Mouse (Mus musculus) gastrocnemius, postnatal 36 days (tissue): ENCODE measurements at regions not wholly inside any gene's neighbourhood (a gene's known extent, or its start where the extent isn't known, plus 50 kb on each side); places are given as distances from the start of the nearest gene placed in this dataset.

Experiments used
- DNase-seq, 2 experiments: peaks; one replicate each; pipeline ENCODE4 v3.0.0; 2022
- intact Hi-C: fragments of 180-260 bp; cut with DNase I; formaldehyde crosslinking; loops from one replicate; pipeline ENCODE4 v1.15.1; 2025

DNA sequence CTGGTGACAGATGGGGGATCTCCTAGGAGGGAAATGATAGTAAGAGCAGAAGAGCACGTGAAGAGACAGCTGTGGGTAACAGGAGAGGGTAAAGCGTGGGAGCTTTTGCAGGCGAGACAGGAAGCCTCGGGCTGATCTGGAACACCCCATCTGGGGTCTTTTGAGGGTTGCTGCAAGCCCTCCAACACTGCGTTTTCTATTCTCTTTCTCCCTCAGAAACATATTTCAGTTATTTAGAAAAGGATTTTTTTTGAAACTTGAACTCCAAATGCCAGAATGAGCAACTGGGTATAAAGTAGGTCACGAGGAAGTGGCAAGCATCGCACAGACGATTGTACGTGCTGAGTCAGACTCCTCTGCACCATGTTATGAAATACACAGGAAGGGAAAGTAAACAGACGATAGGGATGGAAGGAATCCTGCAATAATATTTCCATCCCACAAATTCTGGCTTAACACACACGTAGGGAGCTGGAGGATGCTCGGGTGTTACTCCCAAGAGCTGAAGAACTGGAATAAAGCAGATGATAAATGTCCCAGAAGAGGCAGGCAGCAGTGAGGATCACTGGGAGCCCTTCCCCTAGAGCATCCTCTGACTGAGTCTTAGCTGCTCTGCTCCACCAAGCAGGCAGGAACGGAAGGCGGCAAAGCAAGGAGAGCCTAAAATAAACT is 86.0 kb upstream of the Gm9887 start:
- intact Hi-C loops: no loop called here
- DNase-seq: peak in 1 of 2 experiments; percentile 32

- intact Hi-C loops: no loop called here
- DNase-seq: no peak
Observed at GRCm38 (mm10) chr12:69456746-69457145, 84.5 kb upstream of the Gm9887 start.

DNA sequence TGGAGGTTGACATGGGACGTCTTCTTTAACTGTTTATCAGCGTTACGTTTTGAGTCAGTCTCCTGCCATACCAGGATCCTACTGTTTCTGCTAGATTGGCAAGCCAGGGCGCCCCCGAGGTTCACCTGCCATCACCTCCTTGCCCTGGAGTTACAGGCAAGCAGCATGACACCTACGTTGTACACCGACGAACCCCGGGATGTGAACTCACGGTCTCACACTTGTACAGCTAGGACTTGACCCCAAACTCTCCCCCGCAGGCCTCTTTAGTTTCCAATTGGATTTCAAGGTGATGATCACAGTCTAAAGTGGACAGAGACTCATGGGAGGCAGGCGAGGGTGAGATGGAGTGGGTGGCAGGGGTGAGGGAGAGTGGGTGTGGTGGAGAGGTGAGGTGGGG is 83.9 kb upstream of the Gm9887 start:
- intact Hi-C loops: no loop called here
- DNase-seq: no peak

DNA sequence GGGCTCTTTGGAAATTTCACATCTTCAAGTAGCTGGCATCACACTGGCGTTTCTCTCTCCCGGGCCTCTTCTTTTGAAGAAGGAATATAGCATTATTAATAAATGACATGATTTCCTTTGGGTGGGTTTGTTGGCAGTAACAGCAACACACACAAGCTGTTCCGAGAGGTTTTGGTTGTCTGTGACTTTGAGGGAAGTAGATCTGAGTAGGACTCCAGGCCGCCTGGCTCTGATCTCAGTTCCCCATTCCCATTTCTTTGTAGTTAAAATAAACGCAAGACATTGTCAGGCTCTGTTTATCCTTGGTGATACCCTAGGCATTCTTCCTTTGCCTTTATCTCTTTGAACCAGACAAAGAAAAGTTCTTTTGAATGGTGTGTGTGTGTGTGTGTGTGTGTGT is 83.3 kb upstream of the Gm9887 start:
- no peak for DNase-seq
- intact Hi-C loops: no loop called here

DNA sequence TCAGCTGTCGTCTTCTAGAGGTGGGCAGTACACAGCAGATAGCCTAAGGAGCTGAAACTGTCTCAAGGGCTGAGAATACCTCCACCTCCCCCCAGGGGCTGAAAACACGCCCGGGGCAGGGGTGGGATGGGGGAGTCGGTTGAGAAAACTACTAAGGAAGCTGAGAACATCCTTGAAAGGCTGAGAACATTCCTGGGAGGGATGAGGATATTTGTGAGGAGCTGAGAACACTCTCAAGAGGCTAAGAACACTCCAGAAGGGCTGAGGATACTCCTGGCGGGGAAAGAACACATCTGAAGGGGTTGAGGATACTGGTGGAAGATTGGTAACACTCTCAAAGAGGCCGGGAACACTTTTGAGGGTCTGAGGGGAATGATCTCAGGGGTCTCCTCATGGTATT is 81.3 kb upstream of the Gm9887 start:
- intact Hi-C loops: no loop called here
- no peak for DNase-seq

- intact Hi-C loops: no loop called here
- no peak for DNase-seq
Observed at GRCm38 (mm10) chr12:69452986-69453385, 80.7 kb upstream of the Gm9887 start.

GRCm38 (mm10) chr12:69451110-69451509 is 78.9 kb upstream of the Gm9887 start:
- peak in 1 of 2 experiments; percentile 17 for DNase-seq
- intact Hi-C loops: no loop called here

GRCm38 (mm10) chr12:69447962-69448767 is 75.9 kb upstream of the Gm9887 start:
- no peak for DNase-seq
- intact Hi-C loops: loop anchor here (5.0 kb wide), 1 partner anchor 76 kb away; the partner anchor contains the start of genes Arf6 and Gm9887

GRCm38 (mm10) chr12:69447322-69447827 is 75.1 kb upstream of the Gm9887 start:
- intact Hi-C loops: loop anchor here (5.0 kb wide), 1 partner anchor 75 kb away; the partner anchor contains the start of genes Arf6 and Gm9887
- DNase-seq: no peak

- peak; percentile 56 to 64 for DNase-seq
- intact Hi-C loops: loop anchor here (5.0 kb wide), 1 partner anchor 74 kb away; the partner anchor contains the start of genes Arf6 and Gm9887
Observed at GRCm38 (mm10) chr12:69446468-69447321, 74.4 kb upstream of the Gm9887 start.

DNA sequence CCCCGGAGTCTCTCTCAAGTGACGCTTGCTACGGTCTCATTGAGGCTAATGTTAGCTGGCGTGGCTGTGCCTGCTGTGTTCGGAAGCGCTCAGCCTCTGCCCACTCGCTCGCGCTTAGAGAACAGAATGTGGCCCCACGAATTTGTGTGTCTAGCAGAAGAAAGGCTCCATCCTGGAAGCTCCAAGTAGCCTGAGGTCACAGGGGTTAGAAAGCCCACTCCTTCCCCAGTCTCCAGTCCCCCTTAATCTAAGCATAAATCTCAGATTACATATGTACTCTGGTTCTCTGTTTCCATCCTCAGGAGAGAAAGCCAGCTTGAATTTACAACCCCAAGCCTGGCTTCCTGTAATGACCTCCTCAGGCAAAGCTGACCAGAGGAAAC is 73.8 kb upstream of the Gm9887 start:
- DNase-seq: no peak
- intact Hi-C loops: loop anchor here (5.0 kb wide), 1 partner anchor 74 kb away; the partner anchor contains the start of genes Arf6 and Gm9887

DNA sequence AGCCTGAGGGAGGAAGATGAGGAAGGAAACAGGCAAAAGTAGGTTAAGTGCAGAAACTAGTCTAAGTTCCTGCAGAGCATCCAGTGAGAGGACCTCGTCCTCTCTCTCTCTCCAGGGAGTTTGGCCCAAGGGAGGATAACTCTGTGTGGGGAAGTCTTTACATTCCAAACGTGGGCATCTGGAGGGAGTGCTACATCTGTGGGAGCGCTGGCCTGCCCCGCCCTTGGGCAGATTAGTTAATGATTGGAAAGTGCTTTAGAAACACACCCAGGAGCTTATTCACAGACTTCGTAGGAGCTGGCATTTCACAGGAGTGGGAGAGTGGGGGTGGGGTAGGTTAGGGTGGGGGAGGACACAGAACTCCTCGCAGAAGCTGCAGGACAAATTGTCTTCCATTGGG is 70.1 kb upstream of the Gm9887 start:
- intact Hi-C loops: no loop called here
- DNase-seq: no peak

GRCm38 (mm10) chr12:69441764-69442163 is 69.5 kb upstream of the Gm9887 start:
- DNase-seq: no peak
- intact Hi-C loops: no loop called here

DNA sequence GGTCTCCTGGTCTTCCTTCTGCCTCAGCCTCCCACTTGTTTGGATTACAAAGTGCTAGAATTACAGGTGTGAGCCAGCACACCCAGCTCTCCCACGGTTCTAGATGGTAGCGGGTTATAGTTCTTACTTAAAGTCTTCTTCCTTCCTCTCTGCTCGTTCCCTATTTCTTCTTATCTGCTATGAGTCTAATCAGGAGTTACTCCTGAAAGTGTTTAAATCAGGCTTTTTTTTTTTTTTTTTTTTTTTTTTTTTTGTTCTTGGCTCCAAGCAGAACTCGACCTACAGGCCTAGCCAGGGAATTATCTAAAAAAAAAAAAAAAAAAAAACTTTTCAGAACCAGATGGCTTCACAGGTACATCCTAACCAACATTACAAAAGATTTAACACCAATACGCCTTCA is 66.0 kb upstream of the Gm9887 start:
- intact Hi-C loops: no loop called here
- DNase-seq: no peak

GRCm38 (mm10) chr12:69436839-69437501 is 64.7 kb upstream of the Gm9887 start:
- DNase-seq: no peak
- intact Hi-C loops: no loop called here

DNA sequence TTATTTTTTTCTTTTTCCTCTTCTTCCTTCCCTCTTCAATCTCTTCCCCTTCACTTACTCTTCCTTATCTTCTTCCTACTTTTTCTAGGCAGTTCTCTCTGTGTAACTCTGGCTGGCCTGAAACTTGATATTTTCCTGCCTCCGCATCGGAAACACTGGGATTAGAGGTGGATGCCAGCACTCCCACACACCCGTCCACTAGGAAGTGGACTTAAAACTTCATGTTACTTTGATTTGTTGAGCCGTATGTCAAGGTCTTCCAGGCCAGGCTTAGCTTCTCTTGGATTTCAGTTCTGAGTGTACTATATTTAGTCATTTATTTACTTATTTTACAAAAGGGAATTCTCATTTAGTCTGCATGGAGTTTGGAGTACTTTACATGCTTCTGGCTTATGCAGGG is 62.1 kb upstream of the Gm9887 start:
- intact Hi-C loops: no loop called here
- DNase-seq: no peak

GRCm38 (mm10) chr12:69432086-69432485 is 59.8 kb upstream of the Gm9887 start:
- intact Hi-C loops: no loop called here
- no peak for DNase-seq

DNA sequence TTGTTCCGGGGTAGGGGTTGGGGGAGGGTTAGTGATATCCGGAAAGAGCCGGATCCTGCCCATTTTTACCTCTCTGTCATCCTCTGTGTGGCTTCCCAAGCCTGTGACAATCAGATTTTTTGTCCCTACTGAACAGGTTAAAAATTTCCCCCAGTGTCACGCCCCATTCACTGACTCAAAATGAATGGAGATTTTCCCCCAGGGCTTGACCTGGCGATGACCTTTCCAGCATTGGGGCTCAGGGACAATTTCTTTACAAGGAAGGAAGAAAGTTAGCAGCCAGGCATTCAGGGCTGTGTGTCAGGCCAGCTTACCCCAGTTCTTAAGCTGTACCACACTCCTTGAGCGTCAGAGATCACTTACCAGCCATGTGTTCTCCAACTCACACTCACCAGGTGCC is 55.9 kb upstream of the Gm9887 start:
- no peak for DNase-seq
- intact Hi-C loops: no loop called here

DNA sequence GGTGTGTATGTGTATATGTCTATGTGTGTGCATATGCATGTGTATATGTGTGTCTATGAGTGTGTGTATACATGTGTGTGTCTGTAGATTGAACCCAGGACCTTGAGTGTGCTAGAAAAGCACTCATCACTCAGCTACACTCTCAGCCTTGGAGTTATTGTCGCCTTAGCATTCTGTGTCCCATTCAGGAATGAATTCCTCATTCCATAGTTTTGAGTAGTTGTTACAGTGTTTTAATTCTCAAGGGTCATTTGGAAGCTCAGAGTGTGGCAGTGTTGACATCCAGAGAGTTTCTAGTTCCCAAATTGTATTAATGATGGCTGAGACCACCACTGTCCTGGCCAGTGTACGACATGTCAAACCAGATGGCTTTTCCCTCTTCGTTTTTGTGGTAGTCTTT is 53.4 kb upstream of the Gm9887 start:
- DNase-seq: no peak
- intact Hi-C loops: no loop called here

DNA sequence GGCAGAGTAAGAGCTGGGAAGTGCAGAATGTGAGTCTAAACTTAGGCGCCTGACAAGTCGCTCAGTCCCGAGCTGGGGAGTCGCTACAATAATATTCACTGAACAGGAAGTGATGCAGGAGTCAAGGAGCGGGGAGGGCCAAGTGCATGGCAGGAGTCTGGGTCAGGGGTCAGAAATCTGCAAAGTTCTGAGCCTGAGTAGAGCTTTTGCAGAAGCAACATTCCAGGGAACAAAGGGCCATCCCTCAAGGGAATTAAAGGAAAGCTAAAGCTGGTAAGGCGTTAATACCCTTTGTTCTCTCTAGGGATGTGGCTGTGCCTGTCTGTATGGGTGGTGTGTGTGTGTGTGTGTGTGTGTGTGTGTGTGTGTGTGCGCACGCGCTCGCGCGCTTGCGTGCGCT is 52.7 kb upstream of the Gm9887 start:
- no peak for DNase-seq

More for the DNA sequence above, 52.7 kb upstream of the Gm9887 start:
- intact Hi-C loops: no loop called here
